In the genomic region with DNA sequence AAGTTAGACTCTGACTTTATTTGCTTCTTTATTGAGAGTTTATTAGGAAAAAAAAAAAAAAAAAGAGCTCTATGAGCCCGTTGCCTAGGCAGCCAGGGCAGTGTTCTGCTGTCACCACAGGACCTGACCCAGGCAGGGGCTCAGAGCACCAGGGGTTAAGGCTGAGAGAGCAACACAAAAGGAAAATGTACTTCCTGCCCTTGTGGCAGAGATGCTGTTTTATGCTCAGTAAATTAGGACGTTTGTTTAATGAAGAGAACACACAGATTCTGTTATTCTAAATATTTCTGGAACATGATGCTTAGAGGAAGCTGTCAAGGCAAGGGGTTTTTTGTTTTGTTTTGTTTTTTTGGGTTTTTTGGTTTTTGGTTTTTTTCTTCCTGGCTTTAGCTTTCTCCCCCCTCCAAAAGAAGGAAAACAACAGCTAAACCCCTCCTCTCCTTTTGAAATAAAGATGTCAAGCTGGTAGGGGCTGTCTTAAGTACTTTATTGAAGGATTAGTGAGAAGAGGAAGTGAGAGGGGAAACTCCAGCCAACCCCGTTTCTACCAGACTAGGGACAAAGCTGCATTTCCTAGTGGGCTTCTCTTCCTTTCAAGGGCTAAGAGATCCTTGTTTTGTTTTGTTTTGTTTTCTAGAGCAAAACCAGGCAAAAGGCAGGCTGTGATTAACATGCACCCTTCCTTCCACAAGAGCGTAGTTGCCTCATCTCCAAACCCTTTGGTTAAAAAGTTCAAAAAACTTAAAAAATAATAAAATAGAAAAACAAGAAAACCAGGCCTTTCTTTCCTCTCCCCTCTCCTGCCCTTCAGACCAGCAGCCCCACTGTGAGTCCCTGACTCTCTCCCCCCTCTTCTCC, we compare ENCODE assay signal across 8 mouse cellular contexts. TPM values are rescaled to one million over a fixed set of nuclear protein-coding genes. Genes with fewer than 3 reads are reported as not detected.
A peak's percentile ranks its signal among the peaks of the same experiment; 100 is the strongest.
DNase-seq lines count a peak whose midpoint lies in the region; ATAC-seq lines count a peak whose summit lies in the region.

No protein-coding gene starts in this region.

- H3K4me3 ChIP-seq in forebrain, embryonic 15.5 days = no peak overlapping the region
- H3K4me3 ChIP-seq in liver, embryonic 13.5 days (replicated peaks) = peak overlapping the region; percentile 96

- WGBS in forebrain, embryonic 15.5 days = 10% methylated on average over 4 of the region's 4 CpGs
- 39% methylated on average over 4 of the region's 4 CpGs for WGBS in liver, embryonic 13.5 days (ENCODE audit: insufficient replicate concordance)

- DNase-seq in embryo, embryonic 10 days (ENCODE audit: low spot score) = peak; percentile 74
- no peak for DNase-seq in embryo, embryonic 9.5 days (ENCODE audit: extremely low spot score)
- DNase-seq in CD4-positive, CD25-positive, alpha-beta regulatory T cell, adult 2 months (ENCODE audit: low read depth, low spot score) = peak; percentile 71
- DNase-seq in liver, embryonic 13.5 days = no peak
- peak; percentile 61 for DNase-seq in thymus, postnatal 4 days
- DNase-seq in right cerebral cortex, postnatal 36 days (ENCODE audit: low spot score in 2 of 2) = no peak

- no peak overlapping the region for H3K9ac ChIP-seq in forebrain, embryonic 15.5 days (replicated peaks)
- H3K9ac ChIP-seq in liver, embryonic 13.5 days = peak overlapping the region; percentile 96

- peak overlapping the region; percentile 96; the same call in 1 of the 2 replicates for H3K4me2 ChIP-seq in forebrain, embryonic 15.5 days (replicated peaks)
- peak overlapping the region; percentile 99 for H3K4me2 ChIP-seq in liver, embryonic 13.5 days

- H3K4me1 ChIP-seq in forebrain, embryonic 15.5 days = peaks cover 45% of the 10 kb centered on the region
- H3K4me1 ChIP-seq in liver, embryonic 13.5 days (replicated peaks) = peaks cover 85% of the 10 kb centered on the region

- no peaks in the 10 kb centered on the region for H3K9me3 ChIP-seq in forebrain, embryonic 15.5 days
- no peaks in the 10 kb centered on the region for H3K9me3 ChIP-seq in liver, embryonic 13.5 days (replicated peaks)

- no peaks in the 10 kb centered on the region for H3K36me3 ChIP-seq in forebrain, embryonic 15.5 days
- no peaks in the 10 kb centered on the region for H3K36me3 ChIP-seq in liver, embryonic 13.5 days

- ATAC-seq in forebrain, embryonic 15.5 days (replicated peaks) = no peak
- no peak for ATAC-seq in liver, embryonic 13.5 days (ENCODE audit: low read depth)
- ATAC-seq in megakaryocyte progenitor cell, adult 5-6 weeks (replicated peaks; ENCODE audit: poor library complexity) = no peak

- no peaks in the 10 kb centered on the region for H3K27me3 ChIP-seq in forebrain, embryonic 15.5 days
- no peaks in the 10 kb centered on the region for H3K27me3 ChIP-seq in liver, embryonic 13.5 days

- H3K27ac ChIP-seq in forebrain, embryonic 15.5 days (replicated peaks) = peak overlapping the region; percentile 46; the same call in 1 of the 2 replicates
- H3K27ac ChIP-seq in liver, embryonic 13.5 days = peak overlapping the region; percentile 82

RNA-seq across cellular contexts. Expression of gene Myh9, which starts 3.2 kb away (rescaled TPM):
- 12.3 and 12.4 TPM in 2 replicates for polyA plus RNA-seq in forebrain, embryonic 15.5 days (2015; fragmentation: Nextera tagmentation; extraction: Ambion mirVana)
- polyA plus RNA-seq in liver, embryonic 13.5 days (2015; fragmentation: Nextera tagmentation; extraction: Ambion mirVana) = 18.3 and 22.2 TPM in 2 replicates
- 167 and 191 TPM in 2 replicates for total RNA-seq in megakaryocyte progenitor cell, adult 5-6 weeks (2015)
- total RNA-seq in megakaryocyte progenitor cell, adult 5-6 weeks (2017) = 238 and 338 TPM in 2 replicates

Comparison
In these comparisons a context has a peak if more than half of its experiments do, and no peak if none do; other contexts are left out.
1. DNase-seq: peak in embryo, embryonic 10 days (single experiment), CD4-positive, CD25-positive, alpha-beta regulatory T cell, adult 2 months (single experiment) and thymus, postnatal 4 days (single experiment); none in embryo, embryonic 9.5 days (single experiment), liver, embryonic 13.5 days (single experiment) and right cerebral cortex, postnatal 36 days (0 of 2).